Mouse (Mus musculus): ENCODE data around the gene Lgalsl. TPM values are rescaled to one million over a fixed set of nuclear protein-coding genes. Genes with fewer than 3 reads are reported as not detected.

The Lgalsl gene
- polyA plus RNA-seq, 1 experiment: 16.6 TPM

- whole genome bisulfite sequencing: 76% methylated on average over 1 of the region's 1 CpGs
- TF ChIP-seq CTCF (IDR thresholded peaks at IDR 0.05; ENCODE audit: insufficient read depth, low read length): no peak
- no peak for TF ChIP-seq POLR2A (IDR thresholded peaks at IDR 0.05; ENCODE audit: borderline replicate concordance, extremely low read depth, low read depth, low read length)
- H3K4me1 ChIP-seq (ENCODE audit: control insufficient read depth, insufficient read depth, low read length): no peaks in the 10 kb centered on the region
- DNase-seq: no peak
- H3K4me3 ChIP-seq (replicated peaks; ENCODE audit: extremely low read depth, low read depth, low read length): no peak overlapping the region
These were observed 41.8 kb downstream of the Lgalsl start for GRCm38 (mm10) chr11:20789015-20789414.

GRCm38 (mm10) chr11:20788070-20788469 is 42.8 kb downstream of the Lgalsl start:
- TF ChIP-seq CTCF (IDR thresholded peaks at IDR 0.05; ENCODE audit: insufficient read depth, low read length) (no peak), POLR2A (IDR thresholded peaks at IDR 0.05; ENCODE audit: borderline replicate concordance, extremely low read depth, low read depth, low read length) (no peak)
- H3K4me1 ChIP-seq (ENCODE audit: control insufficient read depth, insufficient read depth, low read length): no peaks in the 10 kb centered on the region
- no peak overlapping the region for H3K4me3 ChIP-seq (replicated peaks; ENCODE audit: extremely low read depth, low read depth, low read length)
- DNase-seq: no peak
- 79% methylated on average over 3 of the region's 3 CpGs for WGBS

DNA sequence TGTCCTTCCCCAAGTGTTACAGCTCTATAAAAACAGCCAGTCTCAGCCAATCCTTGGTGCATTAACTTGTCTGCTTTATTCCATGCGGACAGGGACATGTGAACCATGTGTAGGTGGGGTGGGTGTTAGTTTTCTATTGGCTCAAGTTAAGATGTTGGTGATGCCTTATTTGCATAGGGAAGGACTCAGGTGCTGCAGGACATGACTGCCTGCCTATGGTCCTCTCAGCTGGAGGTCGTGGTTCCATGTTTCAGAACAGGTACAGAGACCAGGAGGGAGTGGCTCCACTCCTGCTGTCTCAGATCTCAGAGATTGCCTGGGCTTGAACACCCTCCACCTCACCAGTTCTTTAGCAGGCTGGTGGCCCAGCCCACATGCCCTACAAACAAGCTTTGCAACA is 44.7 kb downstream of the Lgalsl start:
- Histone ChIP-seq H3K4me3 (replicated peaks; ENCODE audit: extremely low read depth, low read depth, low read length) (no peak overlapping the region), H3K4me1 (ENCODE audit: control insufficient read depth, insufficient read depth, low read length) (no peaks in the 10 kb centered on the region)
- TF ChIP-seq CTCF (IDR thresholded peaks at IDR 0.05; ENCODE audit: insufficient read depth, low read length) (no peak), POLR2A (IDR thresholded peaks at IDR 0.05; ENCODE audit: borderline replicate concordance, extremely low read depth, low read depth, low read length) (no peak)
- 73% methylated on average over 2 of the region's 2 CpGs for WGBS
- no peak for DNase-seq

DNA sequence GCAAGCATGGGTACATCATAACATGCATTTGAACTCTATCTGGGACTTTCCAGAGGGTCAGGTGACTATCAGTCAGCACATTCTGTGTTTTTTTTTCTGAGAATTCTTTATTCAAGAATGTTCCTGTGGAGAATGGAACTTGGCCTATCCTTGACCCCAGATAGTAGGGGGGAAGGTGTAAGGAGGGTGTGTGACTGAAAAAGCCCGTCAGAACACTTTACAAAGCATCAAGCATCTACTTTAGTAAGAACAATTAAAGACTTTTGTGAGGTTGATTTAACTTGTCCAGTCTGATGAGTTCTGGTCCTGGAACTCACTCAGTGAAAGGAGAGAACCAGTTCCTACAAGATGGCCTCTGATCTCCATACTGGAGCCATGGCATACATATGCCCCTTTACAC is 45.7 kb downstream of the Lgalsl start:
- Histone ChIP-seq H3K4me3 (replicated peaks; ENCODE audit: extremely low read depth, low read depth, low read length) (no peak overlapping the region), H3K4me1 (ENCODE audit: control insufficient read depth, insufficient read depth, low read length) (no peaks in the 10 kb centered on the region)
- TF ChIP-seq POLR2A (IDR thresholded peaks at IDR 0.05; ENCODE audit: borderline replicate concordance, extremely low read depth, low read depth, low read length) (no peak), CTCF (IDR thresholded peaks at IDR 0.05; ENCODE audit: insufficient read depth, low read length) (no peak)
- WGBS: 67% methylated on average over 1 of the region's 1 CpGs
- no peak for DNase-seq

DNA sequence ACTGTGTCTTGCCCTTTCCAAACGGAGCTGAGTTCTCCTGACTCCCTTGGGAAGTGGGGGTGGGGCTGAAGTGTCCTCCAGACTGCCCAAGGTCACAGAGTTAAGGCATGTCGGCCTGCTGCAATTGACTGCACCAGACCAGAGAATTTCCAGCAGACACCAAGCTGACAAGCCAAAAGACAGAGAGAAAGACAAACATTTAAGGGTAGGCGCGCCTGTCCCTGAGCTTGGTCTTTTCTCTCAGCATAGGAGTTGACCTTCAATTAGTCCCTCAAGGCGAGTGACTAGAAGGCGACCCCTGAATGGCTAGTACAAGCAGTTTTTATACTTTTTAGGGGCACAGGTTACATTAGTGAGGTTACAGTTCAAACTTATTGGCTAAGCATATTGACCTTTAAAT is 46.1 kb downstream of the Lgalsl start:
- DNase-seq: no peak
- no peak for TF ChIP-seq CTCF (IDR thresholded peaks at IDR 0.05; ENCODE audit: insufficient read depth, low read length)
- no peak for TF ChIP-seq POLR2A (IDR thresholded peaks at IDR 0.05; ENCODE audit: borderline replicate concordance, extremely low read depth, low read depth, low read length)
- H3K4me3 ChIP-seq (replicated peaks; ENCODE audit: extremely low read depth, low read depth, low read length): no peak overlapping the region
- 82% methylated on average over 6 of the region's 6 CpGs for WGBS
- H3K4me1 ChIP-seq (ENCODE audit: control insufficient read depth, insufficient read depth, low read length): no peaks in the 10 kb centered on the region

- Histone ChIP-seq H3K4me1 (ENCODE audit: control insufficient read depth, insufficient read depth, low read length) (no peaks in the 10 kb centered on the region), H3K4me3 (replicated peaks; ENCODE audit: extremely low read depth, low read depth, low read length) (no peak overlapping the region)
- WGBS: 83% methylated on average over 1 of the region's 1 CpGs
- no peak for DNase-seq
- TF ChIP-seq CTCF (IDR thresholded peaks at IDR 0.05; ENCODE audit: insufficient read depth, low read length) (no peak), POLR2A (IDR thresholded peaks at IDR 0.05; ENCODE audit: borderline replicate concordance, extremely low read depth, low read depth, low read length) (no peak)
These were observed 47.4 kb downstream of the Lgalsl start for GRCm38 (mm10) chr11:20783467-20783866.

DNA sequence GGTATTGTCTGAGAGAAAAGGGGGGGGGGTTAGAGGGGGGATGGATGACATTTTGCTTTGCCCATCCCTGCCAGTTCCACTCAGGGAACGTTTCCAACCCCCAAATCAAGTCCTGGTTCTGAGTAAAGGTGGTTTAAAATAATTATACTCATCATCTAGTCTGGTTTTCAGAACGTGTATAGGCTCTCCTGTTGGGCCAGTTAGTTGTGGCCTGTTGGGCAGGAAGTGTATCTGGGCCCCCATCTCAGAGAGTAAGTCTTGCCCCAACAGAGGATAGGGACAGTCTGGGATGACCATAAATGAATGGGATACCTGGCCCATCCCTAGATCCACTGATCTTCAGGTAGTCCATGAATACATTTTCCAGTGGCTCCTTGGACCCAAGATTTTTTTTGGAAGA is 48.2 kb downstream of the Lgalsl start:
- WGBS: 61% methylated on average over 2 of the region's 2 CpGs
- TF ChIP-seq POLR2A (IDR thresholded peaks at IDR 0.05; ENCODE audit: borderline replicate concordance, extremely low read depth, low read depth, low read length) (no peak), CTCF (IDR thresholded peaks at IDR 0.05; ENCODE audit: insufficient read depth, low read length) (no peak)
- no peaks in the 10 kb centered on the region for H3K4me1 ChIP-seq (ENCODE audit: control insufficient read depth, insufficient read depth, low read length)
- DNase-seq: no peak
- no peak overlapping the region for H3K4me3 ChIP-seq (replicated peaks; ENCODE audit: extremely low read depth, low read depth, low read length)

GRCm38 (mm10) chr11:20780312-20780711 is 50.5 kb downstream of the Lgalsl start:
- no peak for TF ChIP-seq POLR2A (IDR thresholded peaks at IDR 0.05; ENCODE audit: borderline replicate concordance, extremely low read depth, low read depth, low read length)
- TF ChIP-seq CTCF (IDR thresholded peaks at IDR 0.05; ENCODE audit: insufficient read depth, low read length): no peak
- no peaks in the 10 kb centered on the region for H3K4me1 ChIP-seq (ENCODE audit: control insufficient read depth, insufficient read depth, low read length)
- no peak for DNase-seq
- no peak overlapping the region for H3K4me3 ChIP-seq (replicated peaks; ENCODE audit: extremely low read depth, low read depth, low read length)
- WGBS: 81% methylated on average over 4 of the region's 4 CpGs

- Histone ChIP-seq H3K4me3 (replicated peaks; ENCODE audit: extremely low read depth, low read depth, low read length) (no peak overlapping the region), H3K4me1 (ENCODE audit: control insufficient read depth, insufficient read depth, low read length) (no peaks in the 10 kb centered on the region)
- 82% methylated on average over 3 of the region's 3 CpGs for WGBS
- DNase-seq: no peak
- TF ChIP-seq CTCF (IDR thresholded peaks at IDR 0.05; ENCODE audit: insufficient read depth, low read length) (no peak), POLR2A (IDR thresholded peaks at IDR 0.05; ENCODE audit: borderline replicate concordance, extremely low read depth, low read depth, low read length) (no peak)
These were observed 51.8 kb downstream of the Lgalsl start for GRCm38 (mm10) chr11:20778861-20779563.

DNA sequence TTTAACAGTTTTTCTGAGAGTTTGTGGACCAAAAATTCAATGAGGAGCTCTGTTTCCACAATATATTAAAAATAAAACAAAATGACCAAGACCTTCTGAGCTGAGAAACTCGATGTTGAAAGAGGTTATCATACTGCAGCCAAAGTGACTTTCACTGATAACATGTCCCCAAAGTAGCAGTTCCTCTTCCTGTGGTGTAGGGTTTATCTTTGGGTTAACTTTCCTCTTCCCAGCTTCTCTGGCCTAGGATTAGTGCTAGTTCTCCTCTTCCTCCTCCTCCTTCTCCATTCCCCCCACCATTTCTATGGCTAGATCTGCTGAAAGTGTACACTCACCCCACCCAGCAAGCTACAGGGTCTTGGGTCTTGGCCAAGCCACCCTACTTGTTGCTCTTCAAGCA is 52.6 kb downstream of the Lgalsl start:
- no peak for DNase-seq

More for the DNA sequence above, 52.6 kb downstream of the Lgalsl start:
- TF ChIP-seq POLR2A (IDR thresholded peaks at IDR 0.05; ENCODE audit: borderline replicate concordance, extremely low read depth, low read depth, low read length): no peak
- TF ChIP-seq CTCF (IDR thresholded peaks at IDR 0.05; ENCODE audit: insufficient read depth, low read length): no peak
- 35% methylated on average over 1 of the region's 1 CpGs for WGBS
- Histone ChIP-seq H3K4me3 (replicated peaks; ENCODE audit: extremely low read depth, low read depth, low read length) (no peak overlapping the region), H3K4me1 (ENCODE audit: control insufficient read depth, insufficient read depth, low read length) (no peaks in the 10 kb centered on the region)
